8 mouse cellular contexts compared by ENCODE assay signal in the genomic region with DNA sequence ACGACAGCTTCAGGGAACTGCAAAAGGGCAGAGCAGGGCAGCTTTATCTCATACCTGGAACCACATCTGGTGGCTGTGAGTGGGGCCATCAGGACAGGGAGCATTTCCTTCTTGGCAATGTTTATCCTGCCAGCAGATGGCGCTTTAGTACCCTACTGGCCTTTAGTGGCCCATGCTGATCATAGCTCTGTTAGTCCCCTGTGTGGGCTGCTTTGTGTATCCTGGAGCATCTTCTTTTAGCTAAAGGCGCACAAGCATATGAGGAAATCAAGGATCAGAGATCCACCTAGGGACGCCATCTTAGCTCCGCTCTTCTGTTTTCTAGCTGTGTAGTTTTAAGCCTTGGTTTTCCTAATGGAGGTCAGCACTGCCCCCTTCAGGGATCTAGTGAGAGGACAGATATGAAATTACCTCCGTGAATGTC. TPM values are rescaled to one million over a fixed set of nuclear protein-coding genes. Genes with fewer than 3 reads are reported as not detected.
DNase-seq lines count a peak whose midpoint lies in the region; ATAC-seq lines count a peak whose summit lies in the region.

No protein-coding gene starts in this region.

- no peaks in the 10 kb centered on the region for H3K27me3 ChIP-seq in kidney, embryonic 14.5 days (ENCODE audit: control insufficient read depth, insufficient read depth, low read length)

- H3K27ac ChIP-seq in kidney, embryonic 14.5 days (ENCODE audit: low read depth, low read length): no peak overlapping the region

- peak; percentile 66 for ATAC-seq in common myeloid progenitor, adult 5-6 weeks (replicated peaks; ENCODE audit: low read depth, poor library complexity, severe bottlenecking)
- ATAC-seq in kidney, embryonic 14.5 days (ENCODE audit: low FRiP score, low TSS enrichment): 0 out of 2 replicates have a peak, but pooled peaks have one; percentile 30

- no peak overlapping the region for H3K9ac ChIP-seq in kidney, embryonic 14.5 days (ENCODE audit: low read depth, low read length)

- H3K36me3 ChIP-seq in kidney, embryonic 14.5 days (ENCODE audit: control insufficient read depth, insufficient read depth, low read length): no peaks in the 10 kb centered on the region

- H3K4me3 ChIP-seq in kidney, embryonic 14.5 days (ENCODE audit: low read length): no peak overlapping the region

- no peaks in the 10 kb centered on the region for H3K9me3 ChIP-seq in kidney, embryonic 14.5 days (ENCODE audit: control insufficient read depth, low read length)

- H3K4me2 ChIP-seq in kidney, embryonic 14.5 days (replicated peaks; ENCODE audit: low read depth, low read length): no peak overlapping the region

- 27% methylated on average over 6 of the region's 6 CpGs for WGBS in kidney, embryonic 14.5 days

- peak; percentile 6 for DNase-seq in cerebellum, adult 9-10 months
- no peak for DNase-seq in cerebellum, adult 11 months
- DNase-seq in right cerebral cortex, postnatal 14 days: peak; percentile 46
- no peak for DNase-seq in right cerebral cortex, postnatal 10 days (ENCODE audit: low spot score in 2 of 2)
- DNase-seq in lung, postnatal 36 days: peak; percentile 72
- peak; percentile 38 for DNase-seq in thymus, postnatal 25 days

- H3K4me1 ChIP-seq in kidney, embryonic 14.5 days (ENCODE audit: control insufficient read depth, insufficient read depth, low read length): no peaks in the 10 kb centered on the region

RNA-seq across cellular contexts. Expression of gene Tnnt2, which starts 11.0 kb away (rescaled TPM):
- not detected in 2 replicates for total RNA-seq in common myeloid progenitor, adult 5-6 weeks (2017)
- 2.0 and 2.3 TPM in 2 replicates for polyA plus RNA-seq in kidney, embryonic 14.5 days (2014; fragmentation: Nextera tagmentation; extraction: Ambion mirVana)

RNA-seq across cellular contexts. Expression of gene Lad1, which starts 28.8 kb away (rescaled TPM):
- total RNA-seq in common myeloid progenitor, adult 5-6 weeks (2017): not detected in 2 replicates
- polyA plus RNA-seq in kidney, embryonic 14.5 days (2014; fragmentation: Nextera tagmentation; extraction: Ambion mirVana): 12.1 and 19.5 TPM in 2 replicates

Comparison
In these comparisons a context has a peak if more than half of its experiments do, and no peak if none do; other contexts are left out.
1. DNase-seq: peak in cerebellum, adult 9-10 months (single experiment), right cerebral cortex, postnatal 14 days (single experiment), lung, postnatal 36 days (single experiment) and thymus, postnatal 25 days (single experiment); none in cerebellum, adult 11 months (single experiment) and right cerebral cortex, postnatal 10 days (0 of 2).